Mouse (Mus musculus) midbrain, embryonic 10.5 days (tissue): ENCODE measurements around the gene Smtn. TPM values are rescaled to one million over a fixed set of nuclear protein-coding genes. Genes with fewer than 3 reads are reported as not detected.
A peak's percentile ranks its signal among the peaks of the same experiment; 100 is the strongest.

Source experiments
- DNase-seq: peaks from one replicate; pipeline ENCODE4 v3.0.0-alpha.2; 2017; ENCODE audit warnings: low spot score
- H3K27ac ChIP-seq: fragments of 300-500 bp; sonication (generic); replicated peaks from 2 replicates; pipeline ENCODE4 v1.5.1; 2016; ENCODE audit warnings: mild to moderate bottlenecking
- H3K27me3 ChIP-seq: fragments of 300-500 bp; sonication (generic); 2 replicates; pipeline ENCODE4 v1.6.1; 2016; ENCODE audit warnings: low read depth, mild to moderate bottlenecking; ENCODE audit not compliant: poor library complexity, severe bottlenecking
- H3K36me3 ChIP-seq: fragments of 300-500 bp; sonication (generic); 2 replicates; pipeline ENCODE4 v1.6.1; 2016; ENCODE audit warnings: mild to moderate bottlenecking, moderate library complexity
- H3K4me1 ChIP-seq: fragments of 300-500 bp; sonication (generic); 2 replicates; pipeline ENCODE4 v1.6.1; 2016
- H3K4me3 ChIP-seq: fragments of 300-500 bp; sonication (generic); 2 replicates; pipeline ENCODE4 v1.5.1; 2016; ENCODE audit warnings: mild to moderate bottlenecking, moderate library complexity
- H3K9me3 ChIP-seq: fragments of 300-500 bp; sonication (generic); replicated peaks from 2 replicates; pipeline ENCODE4 v1.6.1; 2016; ENCODE audit warnings: mild to moderate bottlenecking
- WGBS: fragments of 180-500 bp; shearing (Covaris S2); methylation state at CpG from one replicate; pipeline ENCODE4 v1.1.7; 2016; 5-methylcytosine and 5-hydroxymethylcytosine counted together
- polyA plus RNA-seq: library from polyadenylated mRNA; unstranded; fragments of >200 nt; fragmentation: Nextera tagmentation; extraction: Ambion mirVana; gene quantifications from 2 replicates; pipeline ENCODE4 v1.2.1, GENCODE M21; 2016

Smtn gene
- polyA plus RNA-seq, 1 experiment from 2014 or later, result 40.2 TPM

GRCm38 (mm10) chr11:3487952-3488570 is 52.4 kb downstream of the Smtn start, which contains the start of gene Pla2g3:
Gene Pla2g3, plus strand, starts transcription at chr11:3488284.
- Histone ChIP-seq H3K27ac (peak within 1 kb of the TSS; percentile 19; the same call in 1 of the 2 replicates), H3K27me3 (no peaks in the 10 kb centered on the region), H3K9me3 (no peaks in the 10 kb centered on the region), H3K4me1 (peaks cover 19% of the 10 kb centered on the region; the same call in 1 of the 2 replicates), H3K4me3 (no peak within 1 kb of the TSS), H3K36me3 (no peaks in the 10 kb centered on the region)
- WGBS, result 35% methylated on average over 11 of the region's 11 CpGs
- peak; percentile 21 for DNase-seq

- Histone ChIP-seq H3K4me1 (peaks cover 8% of the 10 kb centered on the region; the same call in 1 of the 2 replicates), H3K9me3 (no peaks in the 10 kb centered on the region), H3K36me3 (no peaks in the 10 kb centered on the region), H3K27ac (no peak overlapping the region), H3K27me3 (no peaks in the 10 kb centered on the region), H3K4me3 (no peak overlapping the region)
- 79% methylated on average over 7 of the region's 7 CpGs for WGBS
- DNase-seq, result no peak
These were observed 54.1 kb downstream of the Smtn start for GRCm38 (mm10) chr11:3486349-3486748.

GRCm38 (mm10) chr11:3483980-3484642 is 56.3 kb downstream of the Smtn start:
- DNase-seq, result no peak
- Histone ChIP-seq H3K27me3 (no peaks in the 10 kb centered on the region), H3K4me1 (peaks cover 8% of the 10 kb centered on the region; the same call in 1 of the 2 replicates), H3K9me3 (no peaks in the 10 kb centered on the region), H3K36me3 (no peaks in the 10 kb centered on the region), H3K4me3 (no peak overlapping the region), H3K27ac (no peak overlapping the region)
- 72% methylated on average over 11 of the region's 11 CpGs for WGBS

- Histone ChIP-seq H3K4me3 (no peak overlapping the region), H3K27ac (no peak overlapping the region), H3K36me3 (no peaks in the 10 kb centered on the region), H3K27me3 (no peaks in the 10 kb centered on the region), H3K9me3 (no peaks in the 10 kb centered on the region), H3K4me1 (no peaks in the 10 kb centered on the region)
- no peak for DNase-seq
These were observed 64.9 kb downstream of the Smtn start for GRCm38 (mm10) chr11:3475489-3475888.

- Histone ChIP-seq H3K4me1 (no peaks in the 10 kb centered on the region), H3K9me3 (no peaks in the 10 kb centered on the region), H3K27me3 (no peaks in the 10 kb centered on the region), H3K27ac (no peak overlapping the region), H3K4me3 (no peak overlapping the region), H3K36me3 (no peaks in the 10 kb centered on the region)
- 90% methylated on average over 7 of the region's 7 CpGs for WGBS
- no peak for DNase-seq
These were observed 65.8 kb downstream of the Smtn start for GRCm38 (mm10) chr11:3474480-3475115.

GRCm38 (mm10) chr11:3472484-3472883 is 67.9 kb downstream of the Smtn start:
- Histone ChIP-seq H3K36me3 (no peaks in the 10 kb centered on the region), H3K4me3 (no peak overlapping the region), H3K9me3 (no peaks in the 10 kb centered on the region), H3K27ac (no peak overlapping the region), H3K27me3 (no peaks in the 10 kb centered on the region), H3K4me1 (0 out of 2 replicates have a peak, but pooled peaks cover 3% of the 10 kb centered on the region)
- WGBS, result 32% methylated on average over 1 of the region's 1 CpGs
- peak; percentile 75 for DNase-seq

GRCm38 (mm10) chr11:3471448-3471850 is 69.0 kb downstream of the Smtn start:
- no peak for DNase-seq
- Histone ChIP-seq H3K27me3 (no peaks in the 10 kb centered on the region), H3K9me3 (no peaks in the 10 kb centered on the region), H3K4me3 (no peak overlapping the region), H3K4me1 (0 out of 2 replicates have a peak, but pooled peaks cover 3% of the 10 kb centered on the region), H3K36me3 (no peaks in the 10 kb centered on the region), H3K27ac (no peak overlapping the region)
- WGBS, result 33% methylated on average over 11 of the region's 11 CpGs

Other genes with a start within 250 kb of the Smtn start
- 7.4 and 13.0 TPM in 2 replicates for gene Pik3ip1, start 210.2 kb downstream of the Smtn start, polyA plus RNA-seq
- 50.7 and 68.9 TPM in 2 replicates for gene Limk2, start 131.4 kb downstream of the Smtn start, polyA plus RNA-seq
- 46.5 and 52.5 TPM in 2 replicates for gene Rnf185, start 88.2 kb downstream of the Smtn start, polyA plus RNA-seq
- gene Pla2g3, start 52.3 kb downstream of the Smtn start, polyA plus RNA-seq, result 0.75 and 0.89 TPM in 2 replicates
- 0.16 and 0.24 TPM in 2 replicates for gene Inpp5j, start 35.8 kb downstream of the Smtn start, polyA plus RNA-seq
- 43.8 and 49.2 TPM in 2 replicates for gene Selenom, start 25.9 kb downstream of the Smtn start, polyA plus RNA-seq
- 35.6 and 40.7 TPM in 2 replicates for gene Morc2a, start 108.6 kb upstream of the Smtn start, polyA plus RNA-seq